Mouse (Mus musculus) ES-E14 (cell line): Measurements from ENCODE around the gene Lgr6. TPM values are rescaled to one million over a fixed set of nuclear protein-coding genes. Genes with fewer than 3 reads are reported as not detected.

Experiments
- DNase-seq: peaks from one replicate; pipeline ENCODE4 v3.0.0-alpha.2; 2013; ENCODE audit warnings: low read depth, low spot score
- H3K27ac ChIP-seq: 2 replicates; pipeline ENCODE4 v1.5.1; 2012; ENCODE audit warnings: low read depth, mild to moderate bottlenecking, low read length, moderate library complexity, mixed read lengths; ENCODE audit not compliant: poor library complexity, insufficient read depth, severe bottlenecking
- H3K36me3 ChIP-seq: 2 replicates; pipeline ENCODE4 v1.6.1; 2012; ENCODE audit warnings: mild to moderate bottlenecking, low read length, moderate library complexity, mixed read lengths; ENCODE audit not compliant: control insufficient read depth, poor library complexity, insufficient read depth, severe bottlenecking
- H3K4me1 ChIP-seq, 2 experiments: fragments of 150-350 bp in 1 of 2; sonication (generic) in 1 of 2; 2 replicates each; pipeline ENCODE4 v1.6.1; 2012; ENCODE audit warnings: low read length in 2 of 2, mild to moderate bottlenecking in 1 of 2, mixed read lengths in 1 of 2; ENCODE audit not compliant: control insufficient read depth in 2 of 2, insufficient read depth in 2 of 2, poor library complexity in 1 of 2
- H3K4me3 ChIP-seq, 2 experiments: fragments of 150-350 bp in 1 of 2; sonication (generic) in 1 of 2; 2 replicates each; pipeline ENCODE4 v1.5.1; 2012; ENCODE audit warnings: low read length in 2 of 2, low read depth in 1 of 2, mild to moderate bottlenecking in 1 of 2, mixed read lengths in 1 of 2; ENCODE audit not compliant: insufficient read depth in 1 of 2, poor library complexity in 1 of 2, severe bottlenecking in 1 of 2
- H3K9ac ChIP-seq: 2 replicates; pipeline ENCODE4 v1.6.1; 2012; ENCODE audit warnings: low read depth, mild to moderate bottlenecking, low read length, mixed read lengths; ENCODE audit not compliant: poor library complexity, insufficient read depth, severe bottlenecking
- H3K9me3 ChIP-seq: fragments of 150-350 bp; sonication (generic); 2 replicates; pipeline ENCODE4 v1.6.1; 2012; ENCODE audit warnings: low read depth, mild to moderate bottlenecking, low read length; ENCODE audit not compliant: control insufficient read depth, insufficient read depth
- CHD2 ChIP-seq: IDR thresholded peaks from 2 replicates; pipeline ENCODE4 v1.6.1; 2014; ENCODE audit warnings: mild to moderate bottlenecking, low read depth, low read length, inconsistent platforms
- HCFC1 ChIP-seq: IDR thresholded peaks from 2 replicates; pipeline ENCODE4 v1.6.1; 2012; ENCODE audit warnings: low read length, inconsistent platforms, borderline replicate concordance; ENCODE audit not compliant: insufficient read depth
- MAFK ChIP-seq: IDR thresholded peaks from 2 replicates; pipeline ENCODE4 v1.6.1; 2014; ENCODE audit warnings: mild to moderate bottlenecking, low read depth, low read length, inconsistent platforms; ENCODE audit not compliant: insufficient read depth
- ZC3H11A ChIP-seq: IDR thresholded peaks from 2 replicates; pipeline ENCODE4 v1.6.1; 2012; ENCODE audit warnings: low read depth, mild to moderate bottlenecking, inconsistent platforms, low read length, borderline replicate concordance
- ZNF384 ChIP-seq: IDR thresholded peaks from 2 replicates; pipeline ENCODE4 v1.6.1; 2012; ENCODE audit warnings: low read depth, low read length, inconsistent platforms
- in situ Hi-C, 2 experiments: fragments of 600-800 bp; cut with MboI; formaldehyde crosslinking; loops; one replicate each; pipeline ENCODE4 v1.15.1; 2025; ENCODE audit warnings: low sequenced_read_pairs in 2 of 2, inconsistent platforms in 1 of 2; ENCODE audit not compliant: unreplicated experiment in 2 of 2
- total RNA-seq: library from RNA; depleted of rRNA; stranded (reverse); fragments of 300-350 nt; gene quantifications from 2 replicates; pipeline ENCODE4 v1.2.3, GENCODE M21; 2012

Lgr6 gene
- total RNA-seq, 1 experiment, result 1.7 TPM

DNA sequence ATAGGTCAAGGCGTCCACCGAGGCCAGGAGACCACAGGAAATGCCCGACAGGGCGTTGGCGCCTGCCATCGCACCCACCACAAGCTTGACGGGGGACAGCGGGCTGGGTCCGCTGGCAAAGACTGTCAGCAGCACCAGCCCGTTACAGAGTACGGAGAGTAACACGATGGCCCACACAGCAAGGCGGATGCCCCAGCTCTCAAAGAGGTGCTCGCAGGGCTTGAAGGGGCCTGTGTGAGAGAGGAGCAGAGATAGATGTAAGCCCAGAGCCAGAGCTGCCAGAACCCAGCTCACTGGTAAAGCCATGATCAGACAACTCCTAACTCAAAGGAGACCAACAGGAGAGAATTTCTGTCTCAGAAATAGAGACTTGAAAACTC lies 117.1 kb downstream of the Lgr6 start:
- in situ Hi-C loops, result no loop called here
- H3K36me3 ChIP-seq, result no peaks in the 10 kb centered on the region
- no peak for TF ChIP-seq HCFC1
- TF ChIP-seq MAFK, result no peak
- TF ChIP-seq CHD2, result no peak
- TF ChIP-seq ZNF384, result no peak
- no peak for TF ChIP-seq ZC3H11A
- H3K4me3 ChIP-seq, result peak overlapping the region; percentile 55 to 56; a peak in 3 of 4 replicates
- H3K27ac ChIP-seq, result no peak overlapping the region
- no peak for DNase-seq
- H3K4me1 ChIP-seq, result peaks cover 0 to 4% of the 10 kb centered on the region in 2 experiments; a peak in 1 of 4 replicates
- H3K9ac ChIP-seq, result 0 out of 2 replicates have a peak overlapping the region, but pooled peaks have one; percentile 5
- H3K9me3 ChIP-seq, result no peaks in the 10 kb centered on the region

DNA sequence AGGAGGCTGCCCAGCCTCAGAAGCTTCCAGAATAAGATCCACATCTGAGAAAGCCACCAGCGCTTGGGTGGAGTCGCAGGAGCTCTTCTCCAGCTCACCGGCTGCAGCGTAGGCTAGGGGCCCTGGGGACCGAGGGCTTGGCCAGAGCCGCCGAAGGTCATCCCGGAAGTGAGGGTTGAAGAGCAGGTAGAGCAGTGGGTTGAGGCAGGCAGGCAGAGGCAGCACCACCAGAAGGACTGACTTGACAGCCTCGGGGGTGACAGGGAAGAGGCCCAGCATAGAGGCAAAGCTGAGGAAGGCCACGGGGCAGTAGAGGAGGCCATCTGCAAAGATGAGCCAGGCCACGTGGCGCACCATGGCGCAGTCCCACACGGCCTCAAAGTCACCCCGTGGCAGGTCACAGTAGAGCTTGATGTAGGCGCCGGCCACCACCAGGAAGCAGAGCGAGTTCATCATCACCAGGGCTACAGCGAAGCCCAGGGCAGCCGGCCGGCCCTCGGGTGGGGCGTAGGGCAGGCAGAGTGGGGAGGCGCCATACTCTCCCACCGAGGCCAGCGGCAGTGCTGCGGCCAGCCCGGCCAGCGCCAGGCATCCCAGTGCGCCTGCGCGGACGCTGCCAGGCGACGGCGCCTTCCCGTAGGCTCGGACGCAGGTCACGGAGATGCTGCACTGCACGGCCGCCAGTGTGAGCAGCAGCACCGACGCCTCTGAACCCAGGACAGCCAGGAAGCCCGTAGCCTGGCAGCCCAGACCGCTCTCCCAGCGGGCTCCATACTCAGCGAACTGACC lies 117.7 kb downstream of the Lgr6 start:
- TF ChIP-seq MAFK, result no peak
- no peak for TF ChIP-seq HCFC1
- no peak for TF ChIP-seq ZNF384
- TF ChIP-seq CHD2, result no peak
- no peak for TF ChIP-seq ZC3H11A
- H3K4me3 ChIP-seq, result peak overlapping the region; percentile 55 to 56; a peak in 3 of 4 replicates
- no peaks in the 10 kb centered on the region for H3K9me3 ChIP-seq
- H3K9ac ChIP-seq, result peak overlapping the region; percentile 5; the same call in 1 of the 2 replicates
- DNase-seq, result no peak
- in situ Hi-C loops, result no loop called here
- peaks cover 0 to 4% of the 10 kb centered on the region in 2 experiments; a peak in 1 of 4 replicates for H3K4me1 ChIP-seq
- no peaks in the 10 kb centered on the region for H3K36me3 ChIP-seq
- H3K27ac ChIP-seq, result no peak overlapping the region

DNA sequence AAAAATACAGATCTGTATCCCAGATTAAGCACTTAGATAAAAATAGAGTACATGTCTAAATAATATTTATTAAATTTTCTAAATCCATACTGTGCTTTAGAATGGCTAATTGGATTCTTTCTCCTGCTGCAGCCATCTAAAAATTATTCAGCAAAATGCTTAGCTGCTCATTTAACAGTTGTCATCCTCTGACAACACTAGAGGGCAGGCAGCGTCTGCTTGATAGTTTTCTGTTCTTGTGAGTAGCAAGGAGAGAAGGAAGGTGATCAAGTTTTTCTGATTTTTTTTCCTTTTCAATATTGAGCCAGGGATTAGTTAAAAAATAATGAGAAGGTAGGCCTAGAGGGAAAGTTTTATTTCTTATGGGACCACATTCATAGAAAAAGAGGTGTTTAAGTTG lies 132.2 kb downstream of the Lgr6 start:
- Histone ChIP-seq H3K4me3 (no peak overlapping the region), H3K9ac (no peak overlapping the region), H3K36me3 (peaks cover 13% of the 10 kb centered on the region), H3K9me3 (no peaks in the 10 kb centered on the region), H3K4me1 (peaks cover 0 to 3% of the 10 kb centered on the region in 2 experiments; a peak in 1 of 4 replicates), H3K27ac (no peak overlapping the region)
- in situ Hi-C loops, result no loop called here
- TF ChIP-seq MAFK (no peak), ZC3H11A (no peak), CHD2 (no peak), ZNF384 (no peak), HCFC1 (no peak)
- DNase-seq, result no peak

DNA sequence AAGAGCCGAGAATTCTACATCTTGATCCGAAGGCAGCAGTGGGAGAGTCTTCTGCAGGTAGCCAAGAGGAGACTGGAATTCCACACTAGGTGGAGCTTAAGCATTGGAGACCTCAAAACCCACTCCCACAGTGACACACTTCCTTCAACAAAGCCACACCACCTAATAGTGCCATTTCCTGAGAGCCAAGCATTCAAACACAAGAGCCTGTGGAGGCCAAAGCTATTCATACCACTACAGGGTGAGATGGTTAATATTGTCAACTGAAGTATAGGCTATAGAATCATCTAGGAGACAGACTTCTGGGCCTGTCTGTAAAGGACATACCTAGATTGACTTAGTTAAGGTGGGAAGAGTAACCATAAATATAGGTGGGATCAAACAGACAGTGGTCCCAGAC lies 139.6 kb downstream of the Lgr6 start:
- H3K4me1 ChIP-seq, result peaks cover 0 to 4% of the 10 kb centered on the region in 2 experiments; a peak in 1 of 4 replicates
- no peak overlapping the region for H3K9ac ChIP-seq
- no peak overlapping the region for H3K27ac ChIP-seq
- no peak for DNase-seq
- H3K4me3 ChIP-seq, result no peak overlapping the region
- no peaks in the 10 kb centered on the region for H3K9me3 ChIP-seq
- in situ Hi-C loops, result no loop called here
- H3K36me3 ChIP-seq, result peaks cover 12% of the 10 kb centered on the region
- TF ChIP-seq HCFC1 (no peak), ZNF384 (no peak), CHD2 (no peak), ZC3H11A (no peak), MAFK (no peak)
